Mouse (Mus musculus) left cerebral cortex, adult 18-20 months (tissue): ENCODE data around the gene Sipa1l2. TPM values are rescaled to one million over a fixed set of nuclear protein-coding genes. Genes with fewer than 3 reads are reported as not detected.

Source experiments
- DNase-seq, 2 experiments: peaks; one replicate each; pipeline ENCODE4 v3.0.0; 2021 to 2022; ENCODE audit warnings: low spot score in 2 of 2, mixed read lengths in 1 of 2
- total RNA-seq, 2 experiments: library from RNA; stranded (reverse); gene quantifications; 2 replicates each; pipeline ENCODE4 v1.2.3; 2021

The Sipa1l2 gene
- total RNA-seq, 2 experiments from 2014 or later = 42.4 to 43.1 TPM

- DNase-seq = no peak
Observed at GRCm38 (mm10) chr8:125515665-125516064, 53.9 kb downstream of the Sipa1l2 start.

- no peak for DNase-seq
Observed at GRCm38 (mm10) chr8:125513935-125514334, 55.7 kb downstream of the Sipa1l2 start.

DNA sequence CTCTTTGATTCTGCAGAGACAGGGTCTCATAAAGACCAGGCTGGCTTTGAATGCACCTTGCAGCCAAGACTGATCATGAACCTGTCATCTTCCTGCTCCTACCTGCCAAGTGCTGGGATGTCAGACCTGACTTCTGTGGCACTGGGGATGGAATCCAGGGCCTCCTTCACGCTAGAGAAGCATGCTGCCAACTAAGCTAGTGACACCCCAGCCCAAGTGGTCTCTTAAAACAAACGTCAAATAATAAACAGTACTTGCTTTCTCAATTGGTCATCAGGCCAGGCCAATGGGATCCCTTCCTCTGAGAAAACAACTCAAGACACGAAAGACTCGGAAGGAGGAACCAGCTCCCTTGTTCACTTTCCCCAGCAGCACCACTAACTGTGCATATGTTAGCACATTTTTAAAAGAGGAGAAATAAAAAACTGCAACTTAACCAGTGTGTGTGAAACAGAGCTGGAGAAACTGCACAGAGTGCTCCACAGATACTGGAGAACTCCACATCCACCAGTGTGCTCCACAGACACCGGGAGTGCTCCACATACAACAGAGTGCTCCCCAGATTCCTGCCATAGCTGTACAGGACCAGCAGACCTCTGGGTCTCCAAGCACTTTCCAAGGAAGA lies 56.3 kb downstream of the Sipa1l2 start:
- DNase-seq = no peak

DNA sequence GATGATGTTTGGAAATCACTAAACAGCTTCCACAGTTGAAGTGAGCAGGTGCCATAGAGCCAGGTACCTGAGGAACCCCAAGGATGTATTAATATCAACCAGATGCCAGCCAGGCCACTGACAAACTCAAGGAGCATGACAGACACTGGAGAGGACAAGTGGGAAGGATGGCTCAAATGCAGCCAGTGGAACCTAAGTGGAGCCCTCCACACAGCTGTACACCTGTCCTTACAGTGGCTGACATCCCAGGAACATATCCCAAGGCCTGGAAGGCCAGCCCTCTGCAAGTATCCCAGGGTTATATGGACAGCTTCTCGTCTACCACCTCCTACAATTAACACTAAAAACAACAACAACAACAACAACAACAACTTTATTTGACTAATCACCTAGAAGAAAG lies 57.0 kb downstream of the Sipa1l2 start:
- no peak for DNase-seq

DNA sequence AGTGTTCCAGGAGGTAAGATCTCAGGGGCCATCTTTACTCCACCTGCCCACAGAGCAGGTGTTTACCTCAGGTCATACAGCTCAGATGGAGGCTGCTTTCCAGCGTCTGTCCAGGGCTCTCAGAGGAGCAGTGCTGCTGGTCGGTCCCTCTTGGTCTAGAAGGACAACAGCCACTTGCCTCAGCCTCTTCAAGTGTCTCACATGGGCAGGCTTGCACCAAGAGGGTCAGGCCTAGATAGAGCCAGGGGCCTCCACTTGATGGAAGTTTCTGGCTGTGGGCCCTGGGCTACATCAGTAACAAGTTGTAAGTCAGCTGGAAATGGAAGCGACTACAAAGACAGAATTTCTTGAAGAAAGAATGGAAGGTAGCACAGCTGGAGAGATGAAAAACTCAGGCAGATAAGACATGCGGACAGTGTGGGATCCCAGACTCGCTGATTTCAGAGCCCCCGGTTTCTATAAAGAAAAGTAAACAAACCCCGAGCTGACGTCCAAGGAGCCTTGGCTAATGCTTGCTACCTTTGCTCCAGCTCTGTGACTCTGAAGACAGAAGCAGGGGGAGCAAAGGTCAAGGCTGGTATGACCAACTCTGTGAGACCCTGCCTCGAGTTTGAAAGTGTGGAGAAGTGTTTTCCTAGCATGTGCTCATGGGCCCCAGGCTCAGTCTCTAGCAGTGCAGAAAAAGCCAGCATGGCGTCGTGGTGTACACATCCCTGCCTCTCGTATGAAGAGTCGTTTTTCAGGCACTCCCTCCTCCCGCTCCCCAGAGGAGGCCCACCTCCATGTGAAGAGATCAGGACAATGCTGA lies 58.5 kb downstream of the Sipa1l2 start:
- DNase-seq = no peak

- no peak for DNase-seq
Observed at GRCm38 (mm10) chr8:125509776-125510175, 59.8 kb downstream of the Sipa1l2 start.

GRCm38 (mm10) chr8:125509175-125509574 lies 60.4 kb downstream of the Sipa1l2 start:
- DNase-seq = no peak

DNA sequence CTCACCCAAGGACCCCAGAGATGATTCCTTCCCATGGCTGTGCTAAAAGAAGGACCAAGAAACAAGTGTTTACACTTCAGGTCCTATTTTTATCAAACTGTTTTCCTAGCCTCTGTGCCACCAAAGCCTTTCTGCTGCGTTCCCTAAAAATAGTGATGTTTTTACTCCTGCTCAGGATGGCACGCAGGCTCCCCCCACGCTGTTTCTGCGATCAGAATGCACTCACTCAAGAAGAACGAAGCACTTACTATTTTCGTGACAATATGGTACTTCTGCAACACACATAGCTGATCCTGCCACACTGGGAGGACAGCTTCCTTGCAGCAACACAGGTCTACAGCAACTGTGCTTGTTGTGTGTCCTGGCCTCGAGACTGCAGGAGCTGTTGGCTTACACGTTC lies 62.3 kb downstream of the Sipa1l2 start:
- no peak for DNase-seq

GRCm38 (mm10) chr8:125504605-125505257 lies 64.9 kb downstream of the Sipa1l2 start:
- DNase-seq = no peak

DNA sequence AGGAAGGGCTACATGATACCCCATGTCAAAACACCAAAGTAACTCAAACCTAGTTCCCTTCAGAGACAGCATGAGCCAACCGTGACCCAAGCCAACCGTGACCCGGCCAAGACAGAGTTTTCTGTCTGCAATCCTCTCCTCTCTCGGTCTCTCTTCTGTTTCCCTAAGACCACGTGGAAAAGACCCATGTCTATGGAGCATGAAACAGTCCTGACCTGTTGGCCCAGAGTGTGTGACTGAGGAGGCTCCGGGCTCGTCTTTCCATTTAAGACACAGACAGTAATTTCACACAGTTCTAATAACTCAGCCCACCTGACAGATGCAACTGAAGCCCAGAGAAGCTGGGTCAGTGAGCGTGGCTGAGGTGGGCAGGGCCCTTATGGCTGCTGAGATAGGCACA lies 65.8 kb downstream of the Sipa1l2 start:
- no peak for DNase-seq

DNA sequence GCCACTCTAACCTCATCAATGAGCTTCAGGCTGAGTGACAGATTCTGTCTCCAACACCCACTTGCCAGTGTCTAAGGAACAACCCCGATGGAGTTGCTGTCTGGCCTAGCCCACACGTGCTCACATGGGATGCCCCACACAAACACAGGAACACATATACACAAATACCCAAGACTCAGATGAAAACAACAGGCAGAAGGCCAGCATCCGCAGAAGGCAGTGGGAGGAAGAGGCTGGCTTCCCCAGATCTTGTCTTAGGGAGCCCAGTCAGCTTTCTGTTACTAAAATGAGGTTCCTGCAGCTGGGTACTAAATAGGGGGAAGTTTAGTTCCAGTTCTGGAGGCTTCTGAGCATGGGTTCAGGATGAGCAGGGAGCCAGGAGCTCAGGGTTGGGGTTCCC lies 66.8 kb downstream of the Sipa1l2 start:
- DNase-seq = peak; percentile 34 to 63

GRCm38 (mm10) chr8:125500005-125500404 lies 69.6 kb downstream of the Sipa1l2 start:
- no peak for DNase-seq

DNA sequence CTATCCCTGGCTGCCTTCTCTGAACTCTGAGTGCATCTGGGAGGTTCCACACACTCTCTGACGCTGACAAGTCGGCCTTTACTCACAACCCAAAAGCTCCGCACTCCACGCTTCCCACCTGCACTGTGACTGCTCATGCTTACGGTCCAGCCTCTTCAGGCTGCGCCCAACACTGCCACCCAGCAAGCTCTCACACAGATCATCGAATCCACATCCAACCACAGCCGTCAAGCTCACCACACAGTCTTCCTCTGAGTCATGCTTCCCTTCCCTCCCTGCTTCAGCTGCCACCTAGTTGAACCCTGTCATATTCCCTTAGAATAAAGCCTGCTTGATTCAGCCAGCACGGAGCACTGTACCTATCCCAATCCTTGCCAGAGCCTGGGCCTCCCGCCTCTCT lies 71.1 kb downstream of the Sipa1l2 start:
- no peak for DNase-seq

DNA sequence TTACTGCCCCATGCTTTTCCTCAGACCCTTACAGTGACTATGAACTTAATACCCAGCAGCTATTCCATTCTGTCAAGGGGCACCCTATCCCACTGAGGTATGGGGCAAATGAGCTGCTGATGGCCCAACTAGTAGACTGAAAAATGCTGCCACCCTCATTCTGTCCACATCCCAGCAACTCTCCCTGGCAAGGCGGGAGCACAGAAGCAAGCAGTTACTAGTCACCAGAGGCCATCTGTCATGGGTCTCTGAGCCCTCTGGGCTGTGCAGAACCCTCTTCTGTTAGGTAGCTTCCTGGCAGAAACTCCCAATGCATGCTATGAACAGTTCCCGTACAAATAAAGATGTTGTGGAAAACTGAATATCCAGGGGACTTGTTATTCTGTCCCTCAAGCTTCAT lies 74.1 kb downstream of the Sipa1l2 start:
- DNase-seq = no peak

- peak in 1 of 2 experiments; percentile 16 for DNase-seq
Observed at GRCm38 (mm10) chr8:125493254-125493815, 76.3 kb downstream of the Sipa1l2 start.

- no peak for DNase-seq
Observed at GRCm38 (mm10) chr8:125492416-125492815, 77.2 kb downstream of the Sipa1l2 start.

- DNase-seq = no peak
Observed at GRCm38 (mm10) chr8:125488747-125489146, 80.9 kb downstream of the Sipa1l2 start.

GRCm38 (mm10) chr8:125485715-125486114 lies 83.9 kb downstream of the Sipa1l2 start:
- no peak for DNase-seq

DNA sequence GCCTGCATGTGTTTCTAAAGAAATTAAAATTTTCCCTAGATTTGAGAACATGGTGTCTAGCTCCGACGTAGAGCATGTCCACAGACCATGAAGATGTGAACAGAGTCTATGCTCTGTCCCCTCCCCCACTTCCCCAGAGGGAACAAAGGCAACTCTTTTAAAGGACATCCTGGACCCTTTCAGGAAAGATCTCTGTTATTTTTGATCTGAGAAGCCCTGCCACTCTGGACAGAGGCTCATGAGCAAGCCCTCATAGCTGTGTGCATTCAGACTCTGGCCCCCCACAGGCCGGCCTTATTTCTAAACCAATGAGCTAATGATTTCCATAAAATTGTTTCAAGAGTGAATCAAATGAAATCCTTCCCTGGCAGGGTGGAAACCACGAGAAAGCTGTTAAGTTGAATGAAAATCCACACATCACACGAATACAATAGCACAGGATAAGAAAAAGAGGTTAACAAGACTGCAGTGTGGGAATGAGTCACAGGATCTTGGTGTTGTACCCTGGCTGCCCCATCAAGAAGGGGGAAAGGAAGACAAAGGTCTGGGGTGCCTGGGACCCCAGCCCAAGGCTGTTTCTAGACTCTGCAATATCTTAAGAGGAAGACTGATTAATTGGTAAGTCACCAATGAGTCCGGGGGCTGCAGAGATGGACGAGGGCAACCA lies 84.9 kb downstream of the Sipa1l2 start:
- DNase-seq = no peak

DNA sequence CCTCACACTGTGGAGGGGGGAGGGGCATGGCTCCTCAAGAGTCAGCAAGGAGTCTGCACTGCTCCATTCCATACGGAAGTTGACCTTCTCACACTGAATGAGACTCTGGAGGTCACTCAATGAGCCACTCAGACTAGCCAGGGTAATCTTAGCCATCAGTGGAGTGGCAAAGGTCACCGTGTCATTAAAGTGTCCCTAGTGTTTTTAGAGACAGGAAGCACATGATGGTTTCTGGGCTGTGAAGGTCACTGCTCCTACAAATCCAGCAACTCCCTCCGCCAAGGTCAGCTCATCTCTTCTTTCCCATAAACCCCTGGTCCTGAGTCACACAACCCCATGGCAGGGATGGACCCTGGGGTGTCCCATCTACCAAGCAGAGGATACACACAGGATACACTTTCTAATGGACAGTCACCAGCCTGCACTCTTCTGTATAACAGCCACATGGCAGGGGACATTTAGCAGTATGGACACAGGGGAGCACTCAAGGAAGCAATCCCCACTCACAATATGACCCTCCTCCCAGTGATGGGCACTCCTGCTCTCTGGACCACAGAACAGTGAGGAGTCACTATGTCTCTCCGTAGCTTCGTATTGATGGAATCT lies 87.0 kb downstream of the Sipa1l2 start:
- DNase-seq = no peak

DNA sequence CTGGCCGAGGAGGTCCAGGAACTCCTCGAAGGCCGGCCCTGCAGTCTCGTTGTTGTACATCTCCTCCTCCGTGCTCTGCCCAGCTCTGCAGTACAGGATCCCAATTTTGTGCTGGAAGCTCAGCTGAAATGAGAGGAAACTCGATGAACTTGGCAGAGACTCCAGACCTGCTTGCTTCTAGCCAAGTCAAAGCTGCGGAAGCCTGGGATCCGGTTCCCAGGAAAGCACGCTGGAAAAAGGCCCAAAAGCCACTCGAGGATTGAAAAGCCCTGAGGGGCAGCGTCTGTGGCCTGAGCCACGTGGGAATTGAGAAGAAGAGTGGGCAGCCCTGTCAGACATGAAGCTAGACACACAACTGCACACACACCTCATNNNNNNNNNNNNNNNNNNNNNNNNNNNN lies 94.7 kb downstream of the Sipa1l2 start:
- peak; percentile 18 to 36 for DNase-seq
